Comparison of ENCODE assay signal across 9 mouse cellular contexts in the genomic region with DNA sequence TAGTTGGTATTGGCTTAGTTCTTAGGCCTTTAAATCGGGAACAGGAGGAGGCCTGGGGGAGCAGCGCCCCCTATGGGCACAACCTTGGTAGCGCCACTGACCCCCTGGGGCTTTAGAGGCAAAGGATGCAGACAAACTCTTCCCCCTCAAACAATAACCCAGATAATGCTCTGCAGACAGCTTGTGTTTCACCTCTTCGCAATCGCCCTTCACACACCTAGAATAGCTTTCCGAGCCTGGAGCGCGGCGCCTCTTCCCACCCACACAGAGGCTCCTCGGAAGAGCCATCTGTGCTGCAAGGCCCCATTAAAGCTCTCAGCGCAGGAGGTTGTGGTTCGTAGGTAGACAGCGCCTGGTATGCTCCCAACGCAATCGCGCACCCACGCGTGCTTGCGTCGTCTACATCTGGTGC. TPM values are rescaled to one million over a fixed set of nuclear protein-coding genes. Genes with fewer than 3 reads are reported as not detected.
DNase-seq lines count a peak whose midpoint lies in the region; ATAC-seq and TF ChIP-seq lines count a peak whose summit lies in the region.
"Had no signal": no experiment of that assay in that cellular context is flagged by ENCODE, and none has a peak within 500 bp of the region (broad histone marks: within the 10 kb centered on the region; RNA-seq: fewer than 3 reads in every experiment).

No protein-coding gene starts in this region.

- peak; percentile 83 for TF ChIP-seq CTCF in ES-Bruce4 (IDR thresholded peaks at IDR 0.05; ENCODE audit: low read depth, low read length)
- TF ChIP-seq CTCF in liver, embryonic 14.5 days (IDR thresholded peaks at IDR 0.05; ENCODE audit: low read depth) = peak; percentile 83

- no peak for TF ChIP-seq EP300 in ES-Bruce4 (IDR thresholded peaks at IDR 0.05; ENCODE audit: insufficient read depth, low read depth, low read length)
- TF ChIP-seq EP300 in liver, embryonic 14.5 days (IDR thresholded peaks at IDR 0.05; ENCODE audit: low read depth) = no peak

- ATAC-seq in liver, embryonic 14.5 days (ENCODE audit: insufficient read depth) = no peak
- no peak for ATAC-seq in kidney, embryonic 14.5 days (ENCODE audit: low FRiP score, low TSS enrichment)

- peaks cover 9% of the 10 kb centered on the region for H3K36me3 ChIP-seq in ES-Bruce4 (ENCODE audit: control insufficient read depth, insufficient read depth, low read length, poor library complexity, severe bottlenecking)
- no peaks in the 10 kb centered on the region for H3K36me3 ChIP-seq in liver, embryonic 14.5 days (replicated peaks; ENCODE audit: control insufficient read depth, insufficient read depth, low read depth)
- peaks cover under 1% of the 10 kb centered on the region; the same call in 1 of the 2 replicates for H3K36me3 ChIP-seq in kidney, embryonic 14.5 days (ENCODE audit: control insufficient read depth, insufficient read depth, low read length)

- H3K4me3 ChIP-seq in ES-Bruce4 (ENCODE audit: low read depth, low read length) = no peak overlapping the region
- no peak overlapping the region for H3K4me3 ChIP-seq in liver, embryonic 14.5 days (ENCODE audit: insufficient read depth in 1 of 2, low read depth in 2 of 2, low read length in 2 of 2)
- H3K4me3 ChIP-seq in kidney, embryonic 14.5 days (ENCODE audit: low read length) = no peak overlapping the region
- H3K4me3 ChIP-seq: kidney, embryonic 15.5 days had no signal

- no peak overlapping the region for H3K4me2 ChIP-seq in liver, embryonic 14.5 days (ENCODE audit: low read depth)
- no peak overlapping the region for H3K4me2 ChIP-seq in kidney, embryonic 14.5 days (replicated peaks; ENCODE audit: low read depth, low read length)
- H3K4me2 ChIP-seq: kidney, embryonic 15.5 days had no signal

- WGBS in liver, embryonic 14.5 days (ENCODE audit: insufficient replicate concordance) = 80% methylated on average over 20 of the region's 20 CpGs
- 83% methylated on average over 20 of the region's 20 CpGs for WGBS in kidney, embryonic 14.5 days

- no peaks in the 10 kb centered on the region for H3K27me3 ChIP-seq in ES-Bruce4 (ENCODE audit: control insufficient read depth, insufficient read depth, low read length, poor library complexity, severe bottlenecking)
- H3K27me3 ChIP-seq in liver, embryonic 14.5 days (ENCODE audit: control insufficient read depth, insufficient read depth, low read length) = no peaks in the 10 kb centered on the region
- H3K27me3 ChIP-seq in kidney, embryonic 14.5 days (ENCODE audit: control insufficient read depth, insufficient read depth, low read length) = no peaks in the 10 kb centered on the region
- H3K27me3 ChIP-seq: kidney, embryonic 15.5 days had no signal

- no peak overlapping the region for H3K27ac ChIP-seq in ES-Bruce4 (ENCODE audit: insufficient read depth, low read length)
- no peak overlapping the region for H3K27ac ChIP-seq in liver, embryonic 14.5 days
- no peak overlapping the region for H3K27ac ChIP-seq in kidney, embryonic 14.5 days (ENCODE audit: low read depth, low read length)
- H3K27ac ChIP-seq: kidney, embryonic 15.5 days had no signal

- H3K9me3 ChIP-seq in ES-Bruce4 (replicated peaks; ENCODE audit: control insufficient read depth, insufficient read depth, low read length, poor library complexity, severe bottlenecking) = no peaks in the 10 kb centered on the region
- H3K9me3 ChIP-seq in liver, embryonic 14.5 days (ENCODE audit: control insufficient read depth, low read length) = no peaks in the 10 kb centered on the region
- H3K9me3 ChIP-seq in kidney, embryonic 14.5 days (ENCODE audit: control insufficient read depth, low read length) = no peaks in the 10 kb centered on the region
- H3K9me3 ChIP-seq: kidney, embryonic 15.5 days had no signal

- peak; percentile 77 for DNase-seq in layer of hippocampus, adult 11-12 months (ENCODE audit: low spot score)
- DNase-seq in layer of hippocampus, postnatal 25 days (ENCODE audit: extremely low spot score in 1 of 2, low spot score in 1 of 2) = no peak
- DNase-seq in cerebellum, adult 9-11 months = peak; percentile 77
- DNase-seq in liver, embryonic 14.5 days (ENCODE audit: low read depth in 3 of 3, low spot score in 3 of 3) = no peak
- no peak for DNase-seq in urinary bladder, adult 18-20 months (ENCODE audit: low spot score in 2 of 2)
- DNase-seq in kidney, adult 9 months = no peak

- H3K4me1 ChIP-seq in ES-Bruce4 (ENCODE audit: control insufficient read depth, insufficient read depth, low read length) = peaks cover 5% of the 10 kb centered on the region
- peaks cover 6 to 12% of the 10 kb centered on the region in 2 experiments for H3K4me1 ChIP-seq in liver, embryonic 14.5 days (replicated peaks; ENCODE audit: control insufficient read depth in 2 of 2, insufficient read depth in 2 of 2, low read length in 1 of 2)
- peaks cover 18% of the 10 kb centered on the region for H3K4me1 ChIP-seq in kidney, embryonic 14.5 days (ENCODE audit: control insufficient read depth, insufficient read depth, low read length)

- no peak overlapping the region for H3K9ac ChIP-seq in ES-Bruce4 (ENCODE audit: low read depth, poor library complexity, severe bottlenecking)
- no peak overlapping the region for H3K9ac ChIP-seq in liver, embryonic 14.5 days (replicated peaks)
- H3K9ac ChIP-seq in kidney, embryonic 14.5 days (ENCODE audit: low read depth, low read length) = no peak overlapping the region
- H3K9ac ChIP-seq: kidney, embryonic 15.5 days had no signal

- no peak for TF ChIP-seq POLR2A in ES-Bruce4 (IDR thresholded peaks at IDR 0.05; ENCODE audit: insufficient read depth, low read length)

RNA-seq across cellular contexts. Expression of gene Rps10, which starts 2.5 kb away (rescaled TPM):
- 100 to 1,000 TPM; 437 to 494 TPM for total RNA-seq in layer of hippocampus, postnatal 25 days (2021)
- 2,622 and 2,876 TPM in 2 replicates for polyA plus RNA-seq in ES-Bruce4 (2011; ENCODE audit: insufficient read depth, insufficient read length, low read depth, missing spikeins)
- polyA plus RNA-seq in liver, embryonic 14.5 days (2012; rRNA removed) = 1,128 and 1,708 TPM in 2 replicates
- polyA plus RNA-seq in liver, embryonic 14.5 days (2014; fragmentation: Nextera tagmentation; extraction: Ambion mirVana) = 697 and 712 TPM in 2 replicates
- 1,163 and 1,521 TPM in 2 replicates for polyA plus RNA-seq in kidney, embryonic 14.5 days (2014; fragmentation: Nextera tagmentation; extraction: Ambion mirVana)

RNA-seq across cellular contexts. Expression of gene RPS10-NUDT3, which starts 3.9 kb away (rescaled TPM):
- 1 to 10 TPM in 1 of 2 experiments, not detected in 1; 1.5 TPM for total RNA-seq in layer of hippocampus, postnatal 25 days (2021)
- not detected in 2 replicates for polyA plus RNA-seq in ES-Bruce4 (2011; ENCODE audit: insufficient read depth, insufficient read length, low read depth, missing spikeins)
- polyA plus RNA-seq in liver, embryonic 14.5 days (2012; rRNA removed) = not detected in 2 replicates
- polyA plus RNA-seq in liver, embryonic 14.5 days (2014; fragmentation: Nextera tagmentation; extraction: Ambion mirVana) = not detected in 2 replicates
- not detected in 2 replicates for polyA plus RNA-seq in kidney, embryonic 14.5 days (2014; fragmentation: Nextera tagmentation; extraction: Ambion mirVana)
- polyA plus RNA-seq: kidney, embryonic 15.5 days had no signal

RNA-seq across cellular contexts. Expression of gene Nudt3, which starts 15.6 kb away (rescaled TPM):
- total RNA-seq in layer of hippocampus, postnatal 25 days (2021) = 100 to 1,000 TPM; 534 to 560 TPM
- polyA plus RNA-seq in ES-Bruce4 (2011; ENCODE audit: insufficient read depth, insufficient read length, low read depth, missing spikeins) = 67.3 and 68.8 TPM in 2 replicates
- polyA plus RNA-seq in liver, embryonic 14.5 days (2012; rRNA removed) = 15.3 and 20.9 TPM in 2 replicates
- polyA plus RNA-seq in liver, embryonic 14.5 days (2014; fragmentation: Nextera tagmentation; extraction: Ambion mirVana) = 10.3 and 10.7 TPM in 2 replicates
- 32.2 and 74.9 TPM in 2 replicates for polyA plus RNA-seq in kidney, embryonic 14.5 days (2014; fragmentation: Nextera tagmentation; extraction: Ambion mirVana)

RNA-seq across cellular contexts. Expression of gene Pacsin1, which starts 16.4 kb away (rescaled TPM):
- 100 to 1,000 TPM; 302 to 321 TPM for total RNA-seq in layer of hippocampus, postnatal 25 days (2021)
- 16.0 and 16.8 TPM in 2 replicates for polyA plus RNA-seq in ES-Bruce4 (2011; ENCODE audit: insufficient read depth, insufficient read length, low read depth, missing spikeins)
- 0.03 and 0.08 TPM in 2 replicates for polyA plus RNA-seq in liver, embryonic 14.5 days (2012; rRNA removed)
- 0.14 TPM in 1 of 2 replicates, not detected in the other for polyA plus RNA-seq in liver, embryonic 14.5 days (2014; fragmentation: Nextera tagmentation; extraction: Ambion mirVana)
- polyA plus RNA-seq in kidney, embryonic 14.5 days (2014; fragmentation: Nextera tagmentation; extraction: Ambion mirVana) = 1.3 and 1.7 TPM in 2 replicates

Comparison
In these comparisons a context has a peak if more than half of its experiments do, and no peak if none do; other contexts are left out.
1. DNase-seq: peak in layer of hippocampus, adult 11-12 months (single experiment) and cerebellum, adult 9-11 months (single experiment); none in layer of hippocampus, postnatal 25 days (0 of 2), liver, embryonic 14.5 days (0 of 3), urinary bladder, adult 18-20 months (0 of 2) and kidney, adult 9 months (single experiment).